Mouse (Mus musculus): Measurements from ENCODE around the gene Id2. TPM values are rescaled to one million over a fixed set of nuclear protein-coding genes. Genes with fewer than 3 reads are reported as not detected.

Id2 gene
- polyA plus RNA-seq, 1 experiment from 2014 or later: 371 TPM

DNA sequence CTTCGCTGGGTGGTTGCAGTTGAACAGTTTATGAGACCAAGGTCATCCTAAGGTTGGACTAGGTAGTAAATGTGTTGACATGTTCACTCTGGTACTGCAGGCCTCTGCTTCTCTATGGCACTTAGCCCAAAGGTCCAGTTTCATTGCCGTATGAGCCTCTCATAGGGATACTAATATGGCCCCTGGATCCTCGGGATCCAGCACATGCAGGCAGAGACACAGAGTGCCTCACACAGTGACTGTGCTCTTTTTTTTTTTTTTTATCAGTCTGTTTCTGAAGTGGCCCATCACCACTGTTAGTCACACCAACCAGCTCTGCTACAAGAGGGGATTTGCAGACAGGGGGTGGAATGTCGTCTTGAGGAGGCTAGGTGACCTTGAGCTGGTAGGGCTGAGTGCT is 23.6 kb downstream of the Id2 start:
- Histone ChIP-seq H3K27me3 (ENCODE audit: control insufficient read depth, insufficient read depth, low read length) (no peaks in the 10 kb centered on the region), H3K4me3 (ENCODE audit: low read depth, low read length) (no peak overlapping the region), H3K27ac (ENCODE audit: low read depth, low read length) (no peak overlapping the region), H3K4me1 (ENCODE audit: control insufficient read depth, insufficient read depth, low read length) (no peaks in the 10 kb centered on the region), H3K9me3 (ENCODE audit: control insufficient read depth, low read length) (no peaks in the 10 kb centered on the region), H3K4me2 (ENCODE audit: low read depth, low read length) (no peak overlapping the region), H3K9ac (replicated peaks; ENCODE audit: low read depth, low read length) (no peak overlapping the region), H3K36me3 (ENCODE audit: control insufficient read depth, insufficient read depth, low read length) (no peaks in the 10 kb centered on the region)
- ATAC-seq (ENCODE audit: low read depth): no peak
- WGBS: 89% methylated on average over 4 of the region's 4 CpGs

DNA sequence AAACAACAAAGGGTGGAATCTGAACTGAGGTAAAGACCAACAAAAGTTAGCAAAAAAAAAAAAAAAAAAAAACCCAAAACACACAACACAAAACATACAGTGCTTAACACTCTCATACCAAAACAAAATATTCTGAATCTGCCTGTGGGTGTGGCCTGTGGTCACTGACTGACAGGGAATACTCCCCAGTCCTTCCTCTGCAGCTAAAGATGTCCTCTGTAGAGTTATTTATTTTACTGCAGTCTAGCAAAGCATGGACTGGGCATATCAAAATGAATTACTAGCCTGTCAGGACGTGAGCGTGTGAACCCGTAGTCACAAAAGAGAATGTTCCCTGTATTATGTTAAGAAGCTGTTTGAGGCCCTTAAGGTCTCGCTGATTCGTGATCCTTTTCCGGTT is 34.7 kb downstream of the Id2 start:
- H3K9ac ChIP-seq (replicated peaks; ENCODE audit: low read depth, low read length): no peak overlapping the region
- H3K4me1 ChIP-seq (ENCODE audit: control insufficient read depth, insufficient read depth, low read length): no peaks in the 10 kb centered on the region
- no peak overlapping the region for H3K4me2 ChIP-seq (ENCODE audit: low read depth, low read length)
- no peak overlapping the region for H3K27ac ChIP-seq (ENCODE audit: low read depth, low read length)
- WGBS: 39% methylated on average over 6 of the region's 6 CpGs
- no peaks in the 10 kb centered on the region for H3K27me3 ChIP-seq (ENCODE audit: control insufficient read depth, insufficient read depth, low read length)
- H3K9me3 ChIP-seq (ENCODE audit: control insufficient read depth, low read length): no peaks in the 10 kb centered on the region
- H3K36me3 ChIP-seq (ENCODE audit: control insufficient read depth, insufficient read depth, low read length): peaks cover 21% of the 10 kb centered on the region
- no peak overlapping the region for H3K4me3 ChIP-seq (ENCODE audit: low read depth, low read length)
- no peak for ATAC-seq (ENCODE audit: low read depth)

DNA sequence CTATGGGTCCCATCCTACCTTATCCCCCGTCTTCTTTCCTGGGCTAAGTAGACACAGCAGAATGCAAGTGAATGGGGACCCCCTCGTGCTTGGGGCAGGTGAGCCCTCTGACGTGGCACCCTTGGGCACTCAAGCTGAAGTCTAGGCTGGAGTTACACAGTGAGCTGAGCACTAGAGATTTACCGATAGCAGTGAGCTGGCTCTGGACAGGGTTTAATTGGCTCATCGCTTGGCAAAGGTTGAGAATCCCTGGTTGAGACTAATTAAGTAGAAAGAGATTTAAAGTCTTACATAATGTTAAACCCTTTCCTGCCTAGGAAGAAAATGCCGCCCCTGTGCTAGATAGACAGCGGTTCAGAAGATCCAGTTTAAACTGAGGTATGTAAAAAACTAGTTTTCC is 36.0 kb downstream of the Id2 start:
- no peaks in the 10 kb centered on the region for H3K9me3 ChIP-seq (ENCODE audit: control insufficient read depth, low read length)
- no peak overlapping the region for H3K4me2 ChIP-seq (ENCODE audit: low read depth, low read length)
- no peak overlapping the region for H3K27ac ChIP-seq (ENCODE audit: low read depth, low read length)
- no peak for ATAC-seq (ENCODE audit: low read depth)
- no peaks in the 10 kb centered on the region for H3K27me3 ChIP-seq (ENCODE audit: control insufficient read depth, insufficient read depth, low read length)
- no peak overlapping the region for H3K4me3 ChIP-seq (ENCODE audit: low read depth, low read length)
- no peak overlapping the region for H3K9ac ChIP-seq (replicated peaks; ENCODE audit: low read depth, low read length)
- H3K4me1 ChIP-seq (ENCODE audit: control insufficient read depth, insufficient read depth, low read length): no peaks in the 10 kb centered on the region
- 84% methylated on average over 7 of the region's 7 CpGs for WGBS
- peaks cover 30% of the 10 kb centered on the region for H3K36me3 ChIP-seq (ENCODE audit: control insufficient read depth, insufficient read depth, low read length)

DNA sequence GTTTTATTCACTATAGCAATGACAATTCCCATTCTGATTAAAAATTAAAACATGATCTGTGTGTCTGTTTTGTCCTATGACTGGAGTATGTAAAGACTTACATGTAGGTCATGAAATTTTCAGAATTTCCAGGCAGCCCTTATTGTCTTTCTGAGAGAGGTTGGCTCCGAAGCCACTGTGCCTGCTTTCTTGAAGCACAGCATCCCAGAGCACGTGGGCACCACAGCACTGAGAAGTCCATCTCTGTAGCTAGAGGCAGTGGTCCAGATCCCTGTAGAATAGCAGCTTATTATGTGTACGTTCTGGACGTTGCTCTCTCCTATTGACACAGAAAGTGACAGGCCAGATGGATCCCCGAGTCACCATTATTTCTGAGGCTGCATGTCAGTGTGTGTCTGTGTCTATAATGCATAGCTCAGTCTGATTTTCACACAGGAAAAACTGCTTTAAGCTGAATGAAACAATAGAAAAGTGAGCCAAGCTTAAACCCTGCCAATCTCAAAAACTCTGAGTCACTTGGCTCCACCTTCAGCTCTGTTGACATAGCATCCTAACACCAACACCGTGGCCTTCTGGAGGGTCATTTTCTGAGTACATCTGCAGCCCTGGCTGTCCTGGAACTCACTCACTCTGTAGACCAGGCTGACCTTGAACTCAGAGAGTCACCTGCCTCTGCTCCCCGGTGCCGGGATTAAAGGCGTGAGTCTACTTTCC is 37.3 kb downstream of the Id2 start:
- no peak for ATAC-seq (ENCODE audit: low read depth)
- WGBS: 74% methylated on average over 9 of the region's 9 CpGs
- Histone ChIP-seq H3K4me1 (ENCODE audit: control insufficient read depth, insufficient read depth, low read length) (no peaks in the 10 kb centered on the region), H3K27ac (ENCODE audit: low read depth, low read length) (no peak overlapping the region), H3K9ac (replicated peaks; ENCODE audit: low read depth, low read length) (no peak overlapping the region), H3K27me3 (ENCODE audit: control insufficient read depth, insufficient read depth, low read length) (no peaks in the 10 kb centered on the region), H3K4me2 (ENCODE audit: low read depth, low read length) (no peak overlapping the region), H3K36me3 (ENCODE audit: control insufficient read depth, insufficient read depth, low read length) (peaks cover 36% of the 10 kb centered on the region), H3K4me3 (ENCODE audit: low read depth, low read length) (no peak overlapping the region), H3K9me3 (ENCODE audit: control insufficient read depth, low read length) (no peaks in the 10 kb centered on the region)

DNA sequence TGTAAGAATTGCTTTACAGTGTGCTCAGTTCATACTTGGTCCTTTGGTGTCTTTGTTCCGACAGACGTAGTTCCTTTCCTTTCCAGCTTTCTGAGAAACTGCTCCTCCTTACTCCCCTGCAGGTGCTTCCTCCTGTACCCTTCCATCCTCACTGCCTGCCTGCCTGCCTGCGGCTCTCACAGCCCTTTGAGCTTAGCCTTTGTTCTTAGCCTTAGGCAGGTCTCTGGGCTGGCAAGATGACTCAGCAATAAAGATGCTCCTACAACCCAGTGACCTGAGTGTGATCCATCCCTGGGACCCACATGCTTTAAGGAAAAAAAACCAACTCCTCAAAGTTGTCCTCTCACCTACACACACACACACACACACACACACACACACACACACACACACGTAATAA is 42.0 kb downstream of the Id2 start:
- ATAC-seq (ENCODE audit: low read depth): no peak
- Histone ChIP-seq H3K27ac (ENCODE audit: low read depth, low read length) (no peak overlapping the region), H3K27me3 (ENCODE audit: control insufficient read depth, insufficient read depth, low read length) (no peaks in the 10 kb centered on the region), H3K9me3 (ENCODE audit: control insufficient read depth, low read length) (no peaks in the 10 kb centered on the region), H3K4me1 (ENCODE audit: control insufficient read depth, insufficient read depth, low read length) (no peaks in the 10 kb centered on the region), H3K36me3 (ENCODE audit: control insufficient read depth, insufficient read depth, low read length) (peaks cover 63% of the 10 kb centered on the region), H3K4me2 (ENCODE audit: low read depth, low read length) (no peak overlapping the region), H3K9ac (replicated peaks; ENCODE audit: low read depth, low read length) (no peak overlapping the region), H3K4me3 (ENCODE audit: low read depth, low read length) (no peak overlapping the region)
- 60% methylated on average over 4 of the region's 4 CpGs for WGBS

DNA sequence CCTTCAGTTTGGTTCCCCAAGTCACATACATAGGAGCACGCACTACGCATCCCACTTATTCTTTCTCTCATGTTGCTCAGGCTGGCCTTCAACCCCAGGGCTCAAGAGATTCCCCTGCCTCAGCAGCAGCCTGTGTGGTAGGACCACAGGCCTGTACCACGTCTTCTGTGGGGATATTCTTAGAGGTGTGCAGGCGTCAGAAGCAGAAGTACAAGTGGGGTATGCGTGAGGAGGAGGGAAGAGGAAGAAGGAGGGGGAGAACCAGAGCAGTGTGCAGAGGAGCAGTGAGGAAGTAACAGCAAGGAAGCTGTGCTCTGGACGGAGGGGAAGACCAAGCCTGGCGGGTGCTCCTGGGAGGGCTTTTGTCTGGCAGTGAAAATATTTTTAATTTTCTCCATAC is 42.4 kb downstream of the Id2 start:
- no peak overlapping the region for H3K4me3 ChIP-seq (ENCODE audit: low read depth, low read length)
- no peaks in the 10 kb centered on the region for H3K9me3 ChIP-seq (ENCODE audit: control insufficient read depth, low read length)
- H3K27me3 ChIP-seq (ENCODE audit: control insufficient read depth, insufficient read depth, low read length): no peaks in the 10 kb centered on the region
- H3K36me3 ChIP-seq (ENCODE audit: control insufficient read depth, insufficient read depth, low read length): peaks cover 63% of the 10 kb centered on the region
- no peak; the same call in 1 of the 2 replicates for ATAC-seq (ENCODE audit: low read depth)
- H3K4me2 ChIP-seq (ENCODE audit: low read depth, low read length): no peak overlapping the region
- H3K27ac ChIP-seq (ENCODE audit: low read depth, low read length): no peak overlapping the region
- 90% methylated on average over 7 of the region's 7 CpGs for WGBS
- H3K4me1 ChIP-seq (ENCODE audit: control insufficient read depth, insufficient read depth, low read length): no peaks in the 10 kb centered on the region
- no peak overlapping the region for H3K9ac ChIP-seq (replicated peaks; ENCODE audit: low read depth, low read length)

DNA sequence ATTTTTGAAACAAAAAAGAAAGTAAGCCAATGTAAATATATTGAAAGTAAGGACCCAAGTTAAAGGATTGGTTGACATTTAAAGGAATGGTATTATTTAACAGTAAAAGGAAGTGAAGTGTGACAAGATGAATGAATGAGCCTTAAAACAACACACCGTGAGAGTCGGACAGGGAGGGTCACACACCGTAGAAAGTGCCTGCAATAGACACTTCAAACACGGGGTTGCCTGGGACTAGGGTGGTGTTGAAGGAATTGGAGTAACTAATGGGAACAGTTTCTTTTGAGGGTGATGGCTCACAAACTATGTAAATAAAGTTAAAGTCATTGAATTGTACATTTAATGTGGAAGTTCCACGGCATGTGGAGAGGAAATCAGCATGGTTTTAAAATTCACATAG is 47.7 kb downstream of the Id2 start:
- Histone ChIP-seq H3K4me3 (ENCODE audit: low read depth, low read length) (no peak overlapping the region), H3K27ac (ENCODE audit: low read depth, low read length) (no peak overlapping the region), H3K9me3 (ENCODE audit: control insufficient read depth, low read length) (no peaks in the 10 kb centered on the region), H3K27me3 (ENCODE audit: control insufficient read depth, insufficient read depth, low read length) (no peaks in the 10 kb centered on the region), H3K4me2 (ENCODE audit: low read depth, low read length) (no peak overlapping the region), H3K36me3 (ENCODE audit: control insufficient read depth, insufficient read depth, low read length) (peaks cover 24% of the 10 kb centered on the region; the same call in 1 of the 2 replicates), H3K9ac (replicated peaks; ENCODE audit: low read depth, low read length) (no peak overlapping the region), H3K4me1 (ENCODE audit: control insufficient read depth, insufficient read depth, low read length) (no peaks in the 10 kb centered on the region)
- ATAC-seq (ENCODE audit: low read depth): no peak
- 38% methylated on average over 5 of the region's 5 CpGs for WGBS

DNA sequence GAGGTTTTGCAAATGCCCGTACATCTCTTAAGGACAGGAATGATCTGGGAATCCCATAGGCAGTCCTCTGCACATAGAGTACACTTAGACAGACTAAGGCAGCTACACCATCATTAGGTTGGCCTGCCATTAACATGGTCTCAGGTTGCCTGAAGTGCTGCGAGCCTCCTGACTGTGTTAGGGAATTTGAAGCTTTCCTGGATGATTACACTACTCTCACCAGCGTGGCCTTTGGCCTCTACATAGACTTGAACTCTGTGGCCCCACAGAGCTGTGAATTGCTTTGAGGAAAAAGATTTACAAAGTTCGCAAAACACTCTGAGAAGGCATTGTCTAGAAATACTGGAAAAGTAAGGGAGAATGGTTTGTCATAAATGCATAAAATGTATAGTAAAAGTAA is 52.4 kb downstream of the Id2 start:
- H3K4me3 ChIP-seq (ENCODE audit: low read depth, low read length): no peak overlapping the region
- ATAC-seq (ENCODE audit: low read depth): no peak
- 88% methylated on average over 4 of the region's 4 CpGs for WGBS
- no peaks in the 10 kb centered on the region for H3K4me1 ChIP-seq (ENCODE audit: control insufficient read depth, insufficient read depth, low read length)
- no peak overlapping the region for H3K27ac ChIP-seq (ENCODE audit: low read depth, low read length)
- H3K4me2 ChIP-seq (ENCODE audit: low read depth, low read length): no peak overlapping the region
- H3K27me3 ChIP-seq (ENCODE audit: control insufficient read depth, insufficient read depth, low read length): no peaks in the 10 kb centered on the region
- H3K9ac ChIP-seq (replicated peaks; ENCODE audit: low read depth, low read length): no peak overlapping the region
- H3K36me3 ChIP-seq (ENCODE audit: control insufficient read depth, insufficient read depth, low read length): peaks cover 8% of the 10 kb centered on the region
- no peaks in the 10 kb centered on the region for H3K9me3 ChIP-seq (ENCODE audit: control insufficient read depth, low read length)

DNA sequence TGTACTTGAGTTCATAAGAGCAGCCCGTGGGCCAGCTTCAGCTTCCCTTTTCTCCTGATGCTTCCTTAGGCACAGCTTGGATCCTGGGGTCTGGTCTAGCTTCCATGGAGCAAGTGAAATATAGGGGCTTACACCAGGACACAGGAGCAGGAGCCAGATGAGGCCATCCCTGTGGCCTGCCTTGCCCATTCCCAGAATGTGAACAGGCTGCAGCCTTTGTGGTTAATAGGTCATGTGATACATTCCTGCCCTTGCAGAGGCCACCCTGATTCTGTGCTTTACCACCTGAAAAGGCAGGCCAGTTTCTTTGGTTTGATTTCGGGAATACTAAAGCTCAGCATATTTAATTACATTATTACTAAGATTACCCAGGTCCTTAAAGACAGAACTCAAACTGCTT is 52.9 kb downstream of the Id2 start:
- Histone ChIP-seq H3K36me3 (ENCODE audit: control insufficient read depth, insufficient read depth, low read length) (peaks cover 8% of the 10 kb centered on the region), H3K9me3 (ENCODE audit: control insufficient read depth, low read length) (no peaks in the 10 kb centered on the region), H3K4me1 (ENCODE audit: control insufficient read depth, insufficient read depth, low read length) (no peaks in the 10 kb centered on the region), H3K4me3 (ENCODE audit: low read depth, low read length) (no peak overlapping the region), H3K4me2 (ENCODE audit: low read depth, low read length) (no peak overlapping the region), H3K27ac (ENCODE audit: low read depth, low read length) (no peak overlapping the region), H3K27me3 (ENCODE audit: control insufficient read depth, insufficient read depth, low read length) (no peaks in the 10 kb centered on the region), H3K9ac (replicated peaks; ENCODE audit: low read depth, low read length) (no peak overlapping the region)
- ATAC-seq (ENCODE audit: low read depth): no peak
- 97% methylated on average over 2 of the region's 2 CpGs for WGBS

Data from neural tube, embryonic 14.5 days (tissue).